Mouse (Mus musculus) frontal cortex, postnatal 25 days (tissue): Measurements from ENCODE around the gene Ugt1a7c.
"Not testable (repeated sequence)": the region's sequence is repeated elsewhere in the genome, so short reads cannot be mapped to it uniquely, and the experiment has no call there.

Experiments
- DNase-seq, 2 experiments: peaks; one replicate each; pipeline ENCODE4 v3.0.0; 2022; ENCODE audit warnings: low spot score in 2 of 2

The Ugt1a7c gene

GRCm38 (mm10) chr1:88223011-88223515 lies 128.2 kb downstream of the Ugt1a7c start:
- peak in 1 of 2 experiments; percentile 7 for DNase-seq

GRCm38 (mm10) chr1:88223591-88223990 lies 128.7 kb downstream of the Ugt1a7c start:
- DNase-seq: peak in 1 of 2 experiments; percentile 8

GRCm38 (mm10) chr1:88224029-88224776 lies 129.3 kb downstream of the Ugt1a7c start:
- peak in 1 of 2 experiments; percentile 7 for DNase-seq

GRCm38 (mm10) chr1:88225301-88225700 lies 130.4 kb downstream of the Ugt1a7c start:
- not testable (repeated sequence) for DNase-seq

GRCm38 (mm10) chr1:88225741-88226140 lies 130.9 kb downstream of the Ugt1a7c start:
- peak in 1 of 2 experiments; percentile 4 for DNase-seq

GRCm38 (mm10) chr1:88226670-88227379 lies 132.0 kb downstream of the Ugt1a7c start, which contains the start of gene Mroh2a:
TSS of gene Mroh2a (plus strand) at chr1:88226986.
- peak in 1 of 2 experiments; percentile 6 for DNase-seq

GRCm38 (mm10) chr1:88227482-88227881 lies 132.6 kb downstream of the Ugt1a7c start:
- peak in 1 of 2 experiments; percentile 3 for DNase-seq

- DNase-seq: peak in 1 of 2 experiments; percentile 3
Observed at GRCm38 (mm10) chr1:88228121-88228520, 133.3 kb downstream of the Ugt1a7c start.

GRCm38 (mm10) chr1:88229566-88229965 lies 134.7 kb downstream of the Ugt1a7c start:
- no peak for DNase-seq

GRCm38 (mm10) chr1:88229986-88230385 lies 135.1 kb downstream of the Ugt1a7c start:
- DNase-seq: no peak

- DNase-seq: no peak
Observed at GRCm38 (mm10) chr1:88230421-88230820, 135.6 kb downstream of the Ugt1a7c start.

GRCm38 (mm10) chr1:88230981-88231802 lies 136.3 kb downstream of the Ugt1a7c start:
- DNase-seq: no peak

GRCm38 (mm10) chr1:88231803-88232499 lies 137.1 kb downstream of the Ugt1a7c start:
- no peak for DNase-seq

- DNase-seq: no peak
Observed at GRCm38 (mm10) chr1:88232664-88233380, 138.0 kb downstream of the Ugt1a7c start.

- DNase-seq: no peak
Observed at GRCm38 (mm10) chr1:88233421-88234247, 138.8 kb downstream of the Ugt1a7c start.

- DNase-seq: no peak
Observed at GRCm38 (mm10) chr1:88234248-88234610, 139.4 kb downstream of the Ugt1a7c start.

GRCm38 (mm10) chr1:88234646-88235045 lies 139.8 kb downstream of the Ugt1a7c start:
- no peak for DNase-seq

- DNase-seq: no peak
Observed at GRCm38 (mm10) chr1:88235046-88235893, 140.4 kb downstream of the Ugt1a7c start.
